Mouse (Mus musculus) kidney, adult 8-10 months (tissue): ENCODE data around the gene Fzd5.

ENCODE experiments used
- DNase-seq, 2 experiments: peaks; one replicate each; pipeline ENCODE4 v3.0.0; 2022

Gene Fzd5

DNA sequence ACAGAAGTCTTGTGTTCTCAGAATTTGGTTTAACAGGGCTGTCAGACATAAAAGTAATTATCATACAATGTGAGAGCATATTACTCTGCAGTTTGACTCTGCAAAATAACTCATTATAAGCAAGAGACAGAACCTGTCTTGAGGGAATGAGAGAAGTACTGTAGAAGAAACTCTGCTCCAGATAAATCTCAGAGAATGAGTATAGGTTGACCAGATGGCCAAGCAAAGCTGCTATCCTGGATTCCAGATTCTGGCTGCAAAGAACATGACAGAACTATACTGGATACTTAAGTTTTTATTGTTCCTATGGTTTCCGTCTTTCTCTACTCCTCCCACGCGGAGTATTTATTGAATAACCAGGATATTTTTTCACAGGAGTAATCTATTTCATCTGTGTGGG, 54.5 kb downstream of the Fzd5 start:
- DNase-seq: no peak

- no peak for DNase-seq
Observed at GRCm38 (mm10) chr1:64681499-64681898, 56.1 kb downstream of the Fzd5 start.
